Mouse (Mus musculus) heart, adult 2 months (tissue): ENCODE results near the gene Crybb3.

Experiments used
- EP300 ChIP-seq: fragments of 200-500 bp; IDR thresholded peaks from 2 replicates; pipeline ENCODE4 v1.6.1; 2011; ENCODE audit warnings: low read depth, low read length, control low read depth; ENCODE audit not compliant: insufficient read depth
- POLR2A ChIP-seq: fragments of 200-500 bp; IDR thresholded peaks from 2 replicates; pipeline ENCODE4 v1.6.1; 2011; ENCODE audit warnings: mild to moderate bottlenecking, low read depth, low read length, control low read depth; ENCODE audit not compliant: insufficient read depth

DNA sequence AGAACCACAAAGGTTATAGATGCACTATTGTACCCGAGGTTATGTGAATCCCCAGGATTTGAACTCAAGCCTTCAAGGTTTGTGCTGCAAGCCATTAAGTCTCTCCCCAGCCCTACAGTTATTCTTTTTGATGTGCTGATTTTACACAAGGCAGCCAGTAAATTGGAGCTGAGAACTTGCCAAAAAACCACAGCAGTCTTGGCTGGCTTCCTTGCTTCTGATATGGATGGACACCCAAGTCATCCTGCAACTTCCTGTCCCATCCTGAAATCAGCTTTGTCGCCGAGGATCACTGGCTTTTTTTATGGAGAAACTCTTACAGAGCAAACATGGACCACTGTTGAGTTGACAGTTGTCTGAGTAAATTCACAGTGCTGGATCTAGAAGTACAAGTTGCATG lies 51.3 kb downstream of the Crybb3 start:
- TF ChIP-seq POLR2A (no peak), EP300 (no peak)
